ENCODE assay signal across 15 mouse cellular contexts in the genomic region with DNA sequence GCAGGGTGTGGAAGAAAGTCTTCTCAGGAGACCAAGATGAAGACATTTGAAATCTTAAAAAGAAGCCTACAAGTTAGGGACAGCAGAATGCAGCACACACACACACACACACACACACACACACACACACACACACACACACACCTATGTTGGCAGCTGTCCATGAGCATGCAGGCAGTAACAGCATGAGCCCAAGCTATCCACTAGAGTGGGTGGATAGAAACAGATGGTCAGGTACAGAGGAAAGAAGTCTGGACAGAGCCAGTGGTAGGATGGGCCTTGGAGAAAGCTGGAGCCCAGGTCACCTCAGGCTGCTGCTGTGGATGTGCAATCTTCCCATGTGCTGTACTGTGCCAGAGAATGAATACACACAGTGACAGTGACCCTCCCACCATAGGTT.
"Had no signal": no experiment of that assay in that cellular context is flagged by ENCODE, and none has a peak within 500 bp of the region (broad histone marks: within the 10 kb centered on the region; RNA-seq: fewer than 3 reads in every experiment).

No protein-coding gene starts in this region.

- H3K4me1 ChIP-seq: limb, embryonic 10.5 days; liver, embryonic 15.5 days; midbrain, embryonic 13.5 days; neural tube, embryonic 15.5 days; stomach, embryonic 15.5 days had no signal

- DNase-seq: kidney, postnatal 14 days; lung, adult 2 months; lung, postnatal 36 days; right cerebral cortex, postnatal 4 days; spleen, adult 18-20 months; thymus, postnatal 36 days had no signal

- H3K9ac ChIP-seq: liver, embryonic 15.5 days; midbrain, embryonic 13.5 days; neural tube, embryonic 15.5 days; stomach, embryonic 15.5 days had no signal

- H3K27ac ChIP-seq: left cerebral cortex, adult 2 months; limb, embryonic 10.5 days; liver, embryonic 15.5 days; midbrain, embryonic 13.5 days; neural tube, embryonic 15.5 days; stomach, embryonic 15.5 days had no signal

- H3K9me3 ChIP-seq: limb, embryonic 10.5 days; liver, embryonic 15.5 days; midbrain, embryonic 13.5 days; neural tube, embryonic 15.5 days; stomach, embryonic 15.5 days had no signal

- H3K4me2 ChIP-seq: liver, embryonic 11.5 days; liver, embryonic 15.5 days; midbrain, embryonic 13.5 days; neural tube, embryonic 15.5 days; stomach, embryonic 15.5 days had no signal

- H3K4me3 ChIP-seq: left cerebral cortex, adult 2 months; limb, embryonic 10.5 days; liver, embryonic 15.5 days; midbrain, embryonic 13.5 days; myocyte; neural tube, embryonic 15.5 days; stomach, embryonic 15.5 days had no signal

- ATAC-seq: lung, postnatal 0 days; midbrain, embryonic 13.5 days had no signal

- H3K27me3 ChIP-seq: liver, embryonic 15.5 days; midbrain, embryonic 13.5 days; neural tube, embryonic 15.5 days; stomach, embryonic 15.5 days had no signal
